Mouse (Mus musculus): ENCODE measurements around the gene Mlkl. TPM values are rescaled to one million over a fixed set of nuclear protein-coding genes. Genes with fewer than 3 reads are reported as not detected.

The Mlkl gene
- 2.8 and 3.3 TPM in 2 replicates for polyA plus RNA-seq (2015; fragmentation: Nextera tagmentation; extraction: Ambion mirVana)

DNA sequence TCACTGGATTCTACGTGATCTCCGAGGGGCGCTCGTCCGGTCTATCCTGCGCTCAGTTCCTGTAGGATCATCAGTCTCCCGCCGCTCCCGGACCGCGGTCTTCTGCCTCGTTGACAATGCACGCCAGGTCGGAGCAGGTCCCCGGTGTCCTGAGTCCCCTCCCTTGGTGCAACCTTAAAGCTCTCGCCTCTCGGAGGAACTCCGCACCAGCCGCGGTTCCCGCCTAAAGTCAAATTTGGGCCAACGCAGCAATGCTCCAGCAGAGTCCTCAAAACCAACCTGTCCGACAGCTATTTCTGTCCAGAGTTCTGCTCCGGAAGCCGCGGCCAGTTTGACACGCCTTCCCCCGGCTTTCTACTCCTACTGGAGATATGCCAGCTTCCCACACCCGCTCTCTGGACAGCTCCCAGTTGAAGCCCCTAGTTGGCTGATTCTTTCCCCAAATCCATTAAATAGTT lies at the start of gene Mlkl:
Mlkl (minus strand) TSS at position 288 of the 458 bp plus-strand sequence.
- H3K36me3 ChIP-seq (ENCODE audit: control insufficient read depth, insufficient read depth): no peaks in the 10 kb centered on the region
- H3K9me3 ChIP-seq (replicated peaks; ENCODE audit: control insufficient read depth, low read length): no peaks in the 10 kb centered on the region
- ATAC-seq (ENCODE audit: low read depth): 0 out of 2 replicates have a peak, but pooled peaks have one; percentile 37
- H3K27me3 ChIP-seq (ENCODE audit: control insufficient read depth, insufficient read depth, low read depth, low read length): no peaks in the 10 kb centered on the region; the same call in 1 of the 2 replicates
- H3K4me2 ChIP-seq (ENCODE audit: low read depth, low read length): peak within 1 kb of the TSS; percentile 75
- under 1% methylated on average over 29 of the region's 29 CpGs for WGBS (ENCODE audit: insufficient replicate concordance)
- H3K9ac ChIP-seq (ENCODE audit: low read depth, low read length): peak within 1 kb of the TSS; percentile 52
- H3K27ac ChIP-seq (ENCODE audit: low read length): peak within 1 kb of the TSS; percentile 26
- H3K4me3 ChIP-seq (ENCODE audit: low read depth, low read length): peak within 1 kb of the TSS; percentile 61
- H3K4me1 ChIP-seq (ENCODE audit: control insufficient read depth, low read depth, low read length): peaks cover 3% of the 10 kb centered on the region; the same call in 1 of the 2 replicates

GRCm38 (mm10) chr8:111385915-111386314 lies 47.9 kb upstream of the Mlkl start:
- H3K36me3 ChIP-seq (ENCODE audit: control insufficient read depth, insufficient read depth): no peaks in the 10 kb centered on the region
- no peak overlapping the region for H3K4me3 ChIP-seq (ENCODE audit: low read depth, low read length)
- H3K4me1 ChIP-seq (ENCODE audit: control insufficient read depth, low read depth, low read length): no peaks in the 10 kb centered on the region
- no peak overlapping the region for H3K27ac ChIP-seq (ENCODE audit: low read length)
- H3K4me2 ChIP-seq (ENCODE audit: low read depth, low read length): no peak overlapping the region
- no peak for ATAC-seq (ENCODE audit: low read depth)
- H3K27me3 ChIP-seq (ENCODE audit: control insufficient read depth, insufficient read depth, low read depth, low read length): peaks cover 3% of the 10 kb centered on the region
- 53% methylated on average over 9 of the region's 9 CpGs for WGBS (ENCODE audit: insufficient replicate concordance)
- no peaks in the 10 kb centered on the region for H3K9me3 ChIP-seq (replicated peaks; ENCODE audit: control insufficient read depth, low read length)
- H3K9ac ChIP-seq (ENCODE audit: low read depth, low read length): no peak overlapping the region

GRCm38 (mm10) chr8:111384628-111385027 lies 46.7 kb upstream of the Mlkl start:
- Histone ChIP-seq H3K4me3 (ENCODE audit: low read depth, low read length) (no peak overlapping the region), H3K9me3 (replicated peaks; ENCODE audit: control insufficient read depth, low read length) (no peaks in the 10 kb centered on the region), H3K36me3 (ENCODE audit: control insufficient read depth, insufficient read depth) (no peaks in the 10 kb centered on the region), H3K27me3 (ENCODE audit: control insufficient read depth, insufficient read depth, low read depth, low read length) (no peaks in the 10 kb centered on the region; the same call in 1 of the 2 replicates), H3K4me1 (ENCODE audit: control insufficient read depth, low read depth, low read length) (no peaks in the 10 kb centered on the region), H3K9ac (ENCODE audit: low read depth, low read length) (no peak overlapping the region), H3K27ac (ENCODE audit: low read length) (no peak overlapping the region), H3K4me2 (ENCODE audit: low read depth, low read length) (no peak overlapping the region)
- 30% methylated on average over 2 of the region's 2 CpGs for WGBS (ENCODE audit: insufficient replicate concordance)
- peak; percentile 69; the same call in 1 of the 2 replicates for ATAC-seq (ENCODE audit: low read depth)

DNA sequence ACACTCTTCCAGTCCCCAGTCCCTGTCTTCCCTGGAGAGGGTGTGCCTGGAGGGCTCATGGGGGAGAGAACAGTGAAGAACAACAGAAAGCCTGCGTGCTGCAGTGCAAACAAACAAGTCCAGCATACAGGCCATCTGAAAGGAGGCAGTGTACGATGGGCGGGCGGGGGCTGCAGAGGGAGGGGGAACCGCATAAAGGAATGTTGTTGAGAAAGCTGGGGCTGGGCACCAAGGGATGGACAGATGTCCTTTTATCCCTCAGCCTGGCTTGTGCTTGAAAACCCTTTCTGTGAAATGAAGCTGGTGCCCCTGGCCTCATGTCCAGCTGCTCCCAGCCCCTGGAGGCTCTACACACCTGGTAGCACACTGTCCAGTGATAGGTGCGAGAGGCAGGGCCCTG lies 37.2 kb upstream of the Mlkl start:
- 62% methylated on average over 6 of the region's 6 CpGs for WGBS (ENCODE audit: insufficient replicate concordance)
- Histone ChIP-seq H3K27me3 (ENCODE audit: control insufficient read depth, insufficient read depth, low read depth, low read length) (no peaks in the 10 kb centered on the region), H3K4me3 (ENCODE audit: low read depth, low read length) (no peak overlapping the region), H3K9ac (ENCODE audit: low read depth, low read length) (no peak overlapping the region), H3K36me3 (ENCODE audit: control insufficient read depth, insufficient read depth) (no peaks in the 10 kb centered on the region), H3K4me1 (ENCODE audit: control insufficient read depth, low read depth, low read length) (no peaks in the 10 kb centered on the region), H3K27ac (ENCODE audit: low read length) (no peak overlapping the region), H3K4me2 (ENCODE audit: low read depth, low read length) (no peak overlapping the region), H3K9me3 (replicated peaks; ENCODE audit: control insufficient read depth, low read length) (no peaks in the 10 kb centered on the region)
- ATAC-seq (ENCODE audit: low read depth): no peak

DNA sequence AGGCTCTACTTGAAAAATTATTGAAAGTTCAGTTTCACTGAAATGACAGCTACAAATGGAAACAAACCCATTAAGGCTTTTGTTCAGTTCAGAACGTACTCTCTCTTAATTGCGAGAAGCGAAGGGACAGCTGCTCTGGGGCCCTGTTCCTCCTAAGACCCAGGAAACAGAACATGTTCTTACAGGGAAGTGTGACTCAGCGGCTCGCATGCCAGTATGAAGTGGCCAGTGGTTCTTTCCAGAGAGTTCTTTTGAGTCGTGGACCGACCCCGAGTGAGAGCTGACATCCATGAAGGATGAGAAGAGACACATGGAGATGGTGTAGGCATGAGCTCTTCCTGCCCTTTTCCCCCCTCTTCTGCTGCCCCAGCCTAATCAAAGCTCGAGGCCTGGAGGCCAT lies 31.7 kb upstream of the Mlkl start:
- WGBS (ENCODE audit: insufficient replicate concordance): 60% methylated on average over 9 of the region's 9 CpGs
- H3K9me3 ChIP-seq (replicated peaks; ENCODE audit: control insufficient read depth, low read length): no peaks in the 10 kb centered on the region

DNA sequence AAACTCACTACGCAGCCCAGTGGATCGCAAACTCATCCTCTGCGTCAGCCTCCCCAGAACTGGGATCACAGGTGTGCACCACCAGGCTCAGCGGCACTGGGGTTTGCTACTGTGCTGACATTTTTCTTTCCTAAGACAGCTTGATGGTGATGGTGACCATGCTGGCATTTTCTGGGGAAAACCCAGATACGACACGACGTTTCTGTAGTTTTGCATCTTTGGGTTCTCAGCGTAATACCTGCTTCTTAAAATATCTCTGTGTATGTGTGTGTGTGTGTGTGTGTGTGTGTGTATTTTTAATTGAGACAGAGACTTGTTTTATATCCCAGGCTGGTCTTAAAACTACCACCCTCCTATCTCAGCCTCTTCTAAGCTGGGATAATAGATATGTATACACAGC lies 29.4 kb upstream of the Mlkl start:
- H3K4me2 ChIP-seq (ENCODE audit: low read depth, low read length): no peak overlapping the region
- no peaks in the 10 kb centered on the region for H3K4me1 ChIP-seq (ENCODE audit: control insufficient read depth, low read depth, low read length)
- WGBS (ENCODE audit: insufficient replicate concordance): 80% methylated on average over 8 of the region's 8 CpGs
- no peaks in the 10 kb centered on the region for H3K36me3 ChIP-seq (ENCODE audit: control insufficient read depth, insufficient read depth)
- H3K27ac ChIP-seq (ENCODE audit: low read length): no peak overlapping the region
- H3K4me3 ChIP-seq (ENCODE audit: low read depth, low read length): no peak overlapping the region
- H3K9ac ChIP-seq (ENCODE audit: low read depth, low read length): no peak overlapping the region
- no peak for ATAC-seq (ENCODE audit: low read depth)
- H3K9me3 ChIP-seq (replicated peaks; ENCODE audit: control insufficient read depth, low read length): no peaks in the 10 kb centered on the region
- no peaks in the 10 kb centered on the region for H3K27me3 ChIP-seq (ENCODE audit: control insufficient read depth, insufficient read depth, low read depth, low read length)

More for the DNA sequence above, 31.7 kb upstream of the Mlkl start:
- Histone ChIP-seq H3K4me3 (ENCODE audit: low read depth, low read length) (no peak overlapping the region), H3K4me2 (ENCODE audit: low read depth, low read length) (no peak overlapping the region), H3K36me3 (ENCODE audit: control insufficient read depth, insufficient read depth) (no peaks in the 10 kb centered on the region), H3K27ac (ENCODE audit: low read length) (no peak overlapping the region), H3K9ac (ENCODE audit: low read depth, low read length) (no peak overlapping the region), H3K4me1 (ENCODE audit: control insufficient read depth, low read depth, low read length) (no peaks in the 10 kb centered on the region), H3K27me3 (ENCODE audit: control insufficient read depth, insufficient read depth, low read depth, low read length) (no peaks in the 10 kb centered on the region)
- no peak for ATAC-seq (ENCODE audit: low read depth)

DNA sequence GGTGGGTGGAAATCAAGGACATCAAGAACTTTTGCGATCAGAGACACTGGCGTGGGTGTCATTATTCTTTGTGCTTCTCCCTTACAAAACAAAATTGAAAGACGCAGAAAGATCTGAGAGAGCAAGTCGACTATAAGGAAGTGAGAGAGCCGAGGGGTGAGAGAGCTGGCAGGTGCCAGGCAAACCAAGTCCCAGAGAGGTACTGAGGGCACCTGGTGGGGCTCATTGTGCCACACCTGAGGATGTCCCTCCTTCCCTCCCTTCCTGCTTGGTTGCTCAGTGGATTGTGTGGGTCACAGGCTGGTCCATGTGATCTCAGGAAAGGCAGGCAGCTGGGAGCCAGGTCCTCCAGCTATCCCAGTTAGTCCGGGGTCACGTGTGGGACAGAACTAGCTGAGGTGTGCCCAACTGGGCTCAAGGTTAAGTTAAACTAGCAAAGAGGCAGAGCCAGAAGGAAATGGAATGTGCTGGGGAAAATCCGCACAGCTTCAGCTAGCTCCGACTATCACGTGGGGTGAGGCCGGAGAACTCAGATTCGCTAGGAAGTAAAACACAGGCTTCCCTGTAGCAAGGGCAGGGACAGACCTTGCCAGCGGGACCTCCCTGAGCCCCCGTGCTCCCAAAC lies 28.7 kb upstream of the Mlkl start:
- no peak overlapping the region for H3K9ac ChIP-seq (ENCODE audit: low read depth, low read length)
- no peak overlapping the region for H3K27ac ChIP-seq (ENCODE audit: low read length)

GRCm38 (mm10) chr8:111363489-111363888 lies 25.5 kb upstream of the Mlkl start:
- H3K4me2 ChIP-seq (ENCODE audit: low read depth, low read length): no peak overlapping the region
- 67% methylated on average over 8 of the region's 8 CpGs for WGBS (ENCODE audit: insufficient replicate concordance)
- no peaks in the 10 kb centered on the region for H3K9me3 ChIP-seq (replicated peaks; ENCODE audit: control insufficient read depth, low read length)
- no peak overlapping the region for H3K9ac ChIP-seq (ENCODE audit: low read depth, low read length)
- no peaks in the 10 kb centered on the region for H3K27me3 ChIP-seq (ENCODE audit: control insufficient read depth, insufficient read depth, low read depth, low read length)
- no peak overlapping the region for H3K27ac ChIP-seq (ENCODE audit: low read length)
- no peak for ATAC-seq (ENCODE audit: low read depth)
- no peaks in the 10 kb centered on the region for H3K36me3 ChIP-seq (ENCODE audit: control insufficient read depth, insufficient read depth)
- H3K4me3 ChIP-seq (ENCODE audit: low read depth, low read length): no peak overlapping the region
- H3K4me1 ChIP-seq (ENCODE audit: control insufficient read depth, low read depth, low read length): no peaks in the 10 kb centered on the region

More for the DNA sequence above, 28.7 kb upstream of the Mlkl start:
- Histone ChIP-seq H3K9me3 (replicated peaks; ENCODE audit: control insufficient read depth, low read length) (no peaks in the 10 kb centered on the region), H3K27me3 (ENCODE audit: control insufficient read depth, insufficient read depth, low read depth, low read length) (no peaks in the 10 kb centered on the region), H3K4me2 (ENCODE audit: low read depth, low read length) (no peak overlapping the region), H3K36me3 (ENCODE audit: control insufficient read depth, insufficient read depth) (no peaks in the 10 kb centered on the region), H3K4me3 (ENCODE audit: low read depth, low read length) (no peak overlapping the region), H3K4me1 (ENCODE audit: control insufficient read depth, low read depth, low read length) (no peaks in the 10 kb centered on the region)
- ATAC-seq (ENCODE audit: low read depth): no peak; the same call in 1 of the 2 replicates
- WGBS (ENCODE audit: insufficient replicate concordance): 32% methylated on average over 14 of the region's 14 CpGs

GRCm38 (mm10) chr8:111360579-111361209 lies 22.7 kb upstream of the Mlkl start:
- H3K36me3 ChIP-seq (ENCODE audit: control insufficient read depth, insufficient read depth): no peaks in the 10 kb centered on the region
- H3K4me2 ChIP-seq (ENCODE audit: low read depth, low read length): no peak overlapping the region
- no peak overlapping the region for H3K4me3 ChIP-seq (ENCODE audit: low read depth, low read length)
- no peaks in the 10 kb centered on the region for H3K27me3 ChIP-seq (ENCODE audit: control insufficient read depth, insufficient read depth, low read depth, low read length)
- no peaks in the 10 kb centered on the region for H3K9me3 ChIP-seq (replicated peaks; ENCODE audit: control insufficient read depth, low read length)
- no peak overlapping the region for H3K27ac ChIP-seq (ENCODE audit: low read length)
- H3K9ac ChIP-seq (ENCODE audit: low read depth, low read length): no peak overlapping the region
- H3K4me1 ChIP-seq (ENCODE audit: control insufficient read depth, low read depth, low read length): no peaks in the 10 kb centered on the region
- no peak for ATAC-seq (ENCODE audit: low read depth)
- 41% methylated on average over 7 of the region's 7 CpGs for WGBS (ENCODE audit: insufficient replicate concordance)
